Mouse (Mus musculus) liver, adult 2 months (tissue): ENCODE measurements at regions not wholly inside any gene's neighbourhood (a gene's known extent, or its start where the extent isn't known, plus 50 kb on each side); places are given as distances from the start of the nearest gene placed in this dataset.

Source experiments
- CTCF ChIP-seq: fragments of 200-500 bp; IDR thresholded peaks from 2 replicates; pipeline ENCODE4 v1.5.1; 2011; ENCODE audit warnings: low read depth, low read length, control low read depth
- POLR2A ChIP-seq: fragments of 200-500 bp; IDR thresholded peaks from 2 replicates; pipeline ENCODE4 v1.6.1; 2011; ENCODE audit warnings: low read length, control low read depth; ENCODE audit not compliant: insufficient read depth; ENCODE audit errors: extremely low read depth

DNA sequence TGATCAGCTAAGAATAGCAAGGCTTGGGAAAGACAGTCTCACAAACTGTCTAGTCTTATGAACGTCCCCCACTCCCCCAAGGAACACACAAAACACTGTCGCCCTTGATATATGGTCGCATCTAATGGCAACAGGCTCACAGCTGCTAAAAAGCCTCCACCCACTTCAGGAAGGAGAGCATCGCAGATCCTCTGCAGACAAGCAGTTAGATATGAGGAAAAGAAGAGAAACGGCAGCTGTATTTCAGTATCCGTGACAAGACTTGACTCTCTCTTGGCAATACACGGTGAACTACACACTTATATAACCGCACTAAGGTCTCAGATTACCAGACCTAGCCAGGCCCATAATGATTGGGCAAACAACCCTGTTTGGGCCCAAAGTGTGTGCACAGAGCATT lies 161.5 kb upstream of the Sh3bp4 start:
- TF ChIP-seq CTCF (no peak), POLR2A (no peak)
